Mouse (Mus musculus) cerebellum, adult 11 months (tissue): ENCODE measurements around the gene Hexb.

Experiments
- DNase-seq: peaks from one replicate; pipeline ENCODE4 v3.0.0; 2022

Gene Hexb

GRCm38 (mm10) chr13:97197932-97198562, at the start of gene Hexb:
Gene Hexb, minus strand, starts transcription at chr13:97198357.
- DNase-seq, result peak; percentile 83

GRCm38 (mm10) chr13:97247754-97248153, 49.6 kb upstream of the Hexb start:
- no peak for DNase-seq

GRCm38 (mm10) chr13:97246217-97246616, 48.1 kb upstream of the Hexb start:
- DNase-seq, result no peak

GRCm38 (mm10) chr13:97245157-97245556, 47.0 kb upstream of the Hexb start:
- no peak for DNase-seq

- no peak for DNase-seq
These were observed 46.6 kb upstream of the Hexb start for GRCm38 (mm10) chr13:97244712-97245105.

DNA sequence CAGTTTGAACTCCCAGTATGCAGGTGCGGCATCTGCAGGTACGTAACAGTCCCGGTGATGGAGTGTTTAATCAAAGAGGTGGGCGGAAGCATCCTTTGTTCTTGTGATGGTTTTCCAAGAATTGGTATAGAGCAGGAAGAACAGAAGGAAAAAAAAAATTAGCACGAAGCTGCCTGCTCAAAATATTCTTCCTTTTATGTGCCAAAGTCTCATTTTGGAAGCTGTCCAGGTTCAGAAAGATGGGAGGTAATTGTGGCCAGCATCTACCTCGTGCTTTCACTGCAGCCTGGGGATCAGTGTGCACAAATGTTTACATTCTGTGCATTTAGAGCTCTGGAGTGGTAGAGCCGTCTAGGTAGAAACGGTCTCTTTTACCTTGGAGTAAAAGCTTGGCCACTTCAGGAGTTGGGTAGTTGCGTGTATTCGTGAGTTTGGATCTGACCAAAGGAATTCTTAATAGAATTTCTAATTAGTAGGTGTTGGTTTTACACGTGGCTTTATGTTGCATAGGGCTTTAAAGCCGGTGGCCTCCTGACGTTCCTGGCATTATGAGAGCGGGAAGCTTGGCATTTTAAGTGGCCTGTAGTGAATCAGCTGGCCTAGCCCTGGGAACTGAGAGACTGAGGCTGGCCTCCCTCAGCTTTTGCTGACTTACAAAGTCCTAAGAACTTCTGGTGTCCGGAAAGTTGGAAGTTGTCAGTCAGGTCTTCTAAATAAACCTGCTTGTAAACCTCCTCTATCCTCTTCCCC, 46.0 kb upstream of the Hexb start:
- no peak for DNase-seq

- no peak for DNase-seq
These were observed 44.6 kb upstream of the Hexb start for GRCm38 (mm10) chr13:97242716-97243115.

DNA sequence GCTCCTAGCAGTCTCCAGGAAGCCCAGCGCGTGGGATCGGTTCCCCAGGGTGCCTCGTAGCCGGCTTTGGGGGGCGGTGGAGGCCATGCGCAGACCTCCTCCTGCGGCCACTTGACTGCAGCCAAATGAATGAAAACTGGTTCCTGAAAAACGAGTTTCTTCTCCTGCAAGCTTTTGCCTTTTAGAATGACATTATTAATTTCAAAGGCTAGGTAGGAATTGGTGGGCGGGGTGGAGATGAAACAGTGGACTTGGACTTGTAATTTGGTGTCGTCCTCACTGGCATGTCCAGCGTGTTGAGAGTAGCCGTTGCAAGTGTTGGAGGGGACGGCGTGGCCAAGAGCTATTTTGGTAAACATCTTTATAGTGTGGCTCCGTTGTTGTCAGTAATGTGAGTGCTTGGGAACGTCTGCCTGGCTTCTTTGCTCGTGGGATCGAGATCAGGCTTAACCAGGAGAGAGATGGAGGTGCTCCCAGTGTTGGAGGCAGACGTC, 43.7 kb upstream of the Hexb start:
- no peak for DNase-seq

DNA sequence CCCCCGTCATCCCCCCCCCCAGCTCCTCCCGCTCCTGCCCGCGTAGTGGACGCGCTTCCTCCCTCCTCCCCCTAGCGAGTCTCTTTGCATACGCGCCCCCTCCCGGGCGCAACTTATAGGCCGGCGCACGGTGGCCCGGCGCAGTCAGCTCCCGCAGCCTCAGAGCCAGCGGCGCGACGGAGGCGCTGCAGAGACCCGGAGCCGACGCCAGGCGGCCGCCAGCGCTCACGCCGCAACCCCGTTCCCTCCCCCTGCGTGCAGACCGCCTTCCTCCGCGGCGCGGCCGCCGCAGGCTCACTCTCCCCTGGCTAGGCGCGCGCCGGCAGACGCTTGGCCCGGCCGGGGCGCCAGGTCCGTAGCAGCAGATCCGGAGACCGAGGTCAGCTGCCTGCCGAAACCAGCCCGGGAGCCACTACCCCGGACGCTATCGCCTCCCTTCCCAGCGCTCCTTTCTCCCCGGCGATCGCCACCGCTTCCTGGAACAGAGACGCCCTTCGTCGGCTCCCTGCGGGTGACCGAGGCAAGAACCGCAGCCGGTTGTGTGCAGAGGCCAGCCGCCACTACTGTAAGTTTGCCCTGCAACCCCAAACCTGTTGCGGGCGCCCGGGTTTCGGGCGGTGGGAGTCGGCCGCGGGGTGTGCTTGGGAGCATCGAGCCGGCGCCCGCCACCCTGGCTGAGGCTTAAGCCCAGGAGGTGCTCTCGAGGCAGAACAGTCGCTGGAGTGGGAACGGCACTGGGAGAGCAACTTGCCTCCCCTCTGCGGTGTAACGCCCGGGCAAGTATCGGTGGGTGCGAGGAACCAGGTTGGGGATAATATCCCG, 43.0 kb upstream of the Hexb start, which contains the start of gene Enc1:
Gene Enc1, plus strand, starts transcription at position 141 of the 822 bp plus-strand sequence.
- DNase-seq, result peak; percentile 44

GRCm38 (mm10) chr13:97240279-97240964, 42.3 kb upstream of the Hexb start:
- DNase-seq, result peak; percentile 18

GRCm38 (mm10) chr13:97239343-97240180, 41.4 kb upstream of the Hexb start:
- peak; percentile 19 for DNase-seq

GRCm38 (mm10) chr13:97238181-97238981, 40.2 kb upstream of the Hexb start:
- DNase-seq, result no peak

DNA sequence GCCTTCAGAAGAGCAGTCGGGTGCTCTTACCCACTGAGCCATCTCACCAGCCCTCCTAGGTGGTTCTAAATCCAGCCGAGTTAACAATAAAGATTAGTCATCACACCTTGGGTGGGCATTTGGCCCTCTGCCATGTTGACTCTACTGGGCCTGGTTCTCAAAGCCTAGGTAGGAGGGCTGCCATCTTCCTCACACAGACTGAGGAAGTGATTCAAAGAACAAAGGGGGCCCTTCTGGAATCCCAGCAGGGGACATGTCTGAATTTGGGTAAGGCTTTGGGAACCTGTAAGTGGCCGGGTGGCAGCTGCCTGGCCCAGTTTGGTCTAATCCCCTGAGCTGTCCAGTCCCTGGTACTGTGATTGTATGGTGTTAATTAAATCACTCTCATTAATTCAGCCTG, 39.5 kb upstream of the Hexb start:
- DNase-seq, result no peak

- DNase-seq, result no peak
These were observed 37.8 kb upstream of the Hexb start for GRCm38 (mm10) chr13:97235911-97236310.

- peak; percentile 57 for DNase-seq
These were observed 36.7 kb upstream of the Hexb start for GRCm38 (mm10) chr13:97234785-97235417.

- no peak for DNase-seq
These were observed 34.9 kb upstream of the Hexb start for GRCm38 (mm10) chr13:97233092-97233491.

DNA sequence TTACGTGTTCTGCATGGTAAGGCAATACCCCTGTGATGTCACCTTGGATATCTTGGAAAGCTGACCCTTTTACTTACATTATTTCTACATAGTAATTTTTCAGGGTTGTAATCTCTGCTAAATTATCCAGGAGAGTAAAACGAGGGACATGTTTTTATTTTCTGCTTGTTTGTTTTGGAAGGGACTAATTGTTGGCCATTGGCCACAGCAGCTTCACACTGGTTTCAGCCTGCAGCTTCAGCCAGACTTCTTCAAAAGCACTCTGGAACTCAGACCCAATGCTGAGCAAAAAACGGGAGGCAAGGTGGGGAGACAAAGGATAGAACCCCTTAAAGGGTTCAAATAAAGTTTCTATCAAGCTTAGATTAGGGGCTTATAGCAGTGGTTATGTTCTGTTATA, 31.9 kb upstream of the Hexb start:
- DNase-seq, result no peak

DNA sequence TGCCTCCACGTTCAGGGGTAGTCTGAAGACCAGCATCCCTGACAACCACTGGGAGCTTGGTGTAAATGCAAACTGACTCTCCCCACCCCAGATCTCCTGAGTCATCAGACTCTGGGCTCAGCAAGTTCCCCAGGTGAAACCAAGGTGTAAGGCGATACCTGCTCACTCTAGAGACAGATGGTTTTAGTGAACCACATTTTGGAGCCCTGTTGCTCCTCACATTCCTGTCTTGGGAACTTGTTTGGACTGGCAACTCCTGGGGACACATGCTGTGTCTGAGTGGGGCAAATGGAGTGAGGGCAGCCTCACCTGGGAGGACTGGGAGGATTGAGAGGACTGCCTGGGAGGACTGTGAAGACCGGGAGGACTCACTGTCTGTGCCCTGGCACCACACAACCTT, 29.6 kb upstream of the Hexb start:
- DNase-seq, result no peak

DNA sequence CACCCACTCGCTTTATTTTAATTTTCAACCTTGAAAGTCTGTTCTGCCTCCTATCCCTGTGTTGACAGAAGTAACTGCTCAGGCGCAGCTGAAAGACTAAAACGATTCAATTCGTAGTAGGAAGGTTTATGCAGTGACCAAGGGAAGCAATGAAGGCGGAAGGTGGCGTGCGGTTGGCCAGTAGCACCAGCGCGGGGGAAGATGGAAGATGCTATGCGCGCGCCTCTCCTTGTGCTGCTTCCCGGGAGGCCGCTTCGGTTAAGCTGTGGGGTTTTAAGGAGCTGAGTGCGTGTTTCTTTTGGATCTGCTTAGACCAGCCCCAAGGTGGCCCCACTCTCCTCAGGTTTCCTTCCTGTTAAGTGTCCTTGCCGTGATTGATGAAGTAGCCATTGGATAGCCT, 27.0 kb upstream of the Hexb start:
- DNase-seq, result no peak

DNA sequence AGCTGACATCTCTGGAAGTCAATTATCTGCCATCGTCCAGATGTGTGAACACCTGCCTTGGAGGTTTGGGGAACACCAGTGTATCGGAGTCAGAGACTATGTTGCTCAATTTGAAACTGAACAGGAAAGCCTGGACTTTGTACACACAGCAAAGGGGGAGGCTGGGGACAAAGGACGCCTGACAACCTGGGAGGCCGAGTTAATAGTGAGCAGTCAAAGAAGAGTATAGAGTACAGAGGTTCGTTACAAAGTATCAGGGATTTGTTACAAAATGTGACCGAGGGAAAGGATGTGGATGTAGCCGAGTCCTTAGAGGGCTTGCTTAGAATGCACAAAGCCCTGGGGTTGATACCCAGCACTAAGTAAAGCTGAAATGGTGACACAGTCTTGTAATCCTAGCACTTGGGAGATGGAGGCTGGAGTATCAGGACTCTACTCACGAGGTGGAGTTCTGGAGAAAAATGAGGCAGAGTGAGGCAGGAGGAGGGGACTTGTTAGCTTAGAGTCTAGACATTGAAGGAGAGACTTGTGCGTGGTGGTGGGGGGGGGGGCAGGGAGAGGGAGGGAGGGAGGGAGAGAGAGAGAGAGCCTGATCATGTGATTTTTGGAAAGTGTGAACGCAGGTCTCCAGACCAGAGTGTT, 26.3 kb upstream of the Hexb start:
- DNase-seq, result no peak
